Mouse (Mus musculus): Measurements from ENCODE around the gene Hmcn2. TPM values are rescaled to one million over a fixed set of nuclear protein-coding genes. Genes with fewer than 3 reads are reported as not detected.

Gene Hmcn2
- polyA plus RNA-seq, 1 experiment from 2014 or later: 0.20 TPM

DNA sequence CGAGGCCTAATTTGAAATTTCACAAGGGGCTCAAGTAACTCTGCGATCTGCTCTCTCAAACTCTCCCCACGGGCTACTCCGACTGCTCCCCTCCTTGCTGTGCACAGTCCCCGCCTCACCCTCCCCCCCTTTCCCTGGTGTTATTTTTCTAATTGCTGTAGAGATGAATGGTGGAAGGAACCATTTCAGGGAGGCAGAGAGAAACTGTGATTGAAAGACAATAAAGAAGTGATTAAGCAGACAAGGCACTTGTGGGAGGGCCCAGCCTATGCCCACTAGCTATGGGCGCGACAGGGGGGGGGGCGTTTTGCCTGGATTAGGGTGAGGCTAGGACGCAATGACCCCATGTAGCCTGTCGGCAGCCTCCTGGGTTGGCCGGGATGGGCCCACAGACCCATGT lies 179.0 kb downstream of the Hmcn2 start:
- WGBS (ENCODE audit: insufficient replicate concordance): 78% methylated on average over 11 of the region's 11 CpGs

GRCm38 (mm10) chr2:31494315-31494714 lies 180.1 kb downstream of the Hmcn2 start:
- no peaks in the 10 kb centered on the region for H3K9me3 ChIP-seq (ENCODE audit: low read length)
- TF ChIP-seq CTCF (IDR thresholded peaks at IDR 0.05; ENCODE audit: low read depth) (no peak), EP300 (IDR thresholded peaks at IDR 0.05; ENCODE audit: low read depth) (no peak)
- 83% methylated on average over 5 of the region's 5 CpGs for whole genome bisulfite sequencing (ENCODE audit: insufficient replicate concordance)
- no peak overlapping the region for H3K27ac ChIP-seq (ENCODE audit: low read depth)
- H3K36me3 ChIP-seq (replicated peaks; ENCODE audit: insufficient read depth, low read length): peaks cover 52% of the 10 kb centered on the region
- no peak for DNase-seq
- no peak for ATAC-seq
- no peak overlapping the region for H3K4me2 ChIP-seq (ENCODE audit: low read depth, low read length)
- no peak overlapping the region for H3K9ac ChIP-seq (replicated peaks)
- H3K4me1 ChIP-seq (ENCODE audit: insufficient read depth): no peaks in the 10 kb centered on the region
- H3K4me3 ChIP-seq (ENCODE audit: low read depth, low read length): no peak overlapping the region
- H3K27me3 ChIP-seq (ENCODE audit: insufficient read depth, low read length): no peaks in the 10 kb centered on the region

More for the DNA sequence above, 179.0 kb downstream of the Hmcn2 start:
- Histone ChIP-seq H3K36me3 (replicated peaks; ENCODE audit: insufficient read depth, low read length) (peaks cover 50% of the 10 kb centered on the region), H3K4me2 (ENCODE audit: low read depth, low read length) (no peak overlapping the region), H3K4me1 (ENCODE audit: insufficient read depth) (no peaks in the 10 kb centered on the region), H3K9me3 (ENCODE audit: low read length) (no peaks in the 10 kb centered on the region), H3K27me3 (ENCODE audit: insufficient read depth, low read length) (no peaks in the 10 kb centered on the region), H3K27ac (ENCODE audit: low read depth) (no peak overlapping the region), H3K9ac (replicated peaks) (no peak overlapping the region), H3K4me3 (ENCODE audit: low read depth, low read length) (no peak overlapping the region)
- TF ChIP-seq EP300 (IDR thresholded peaks at IDR 0.05; ENCODE audit: low read depth): no peak
- no peak for TF ChIP-seq CTCF (IDR thresholded peaks at IDR 0.05; ENCODE audit: low read depth)
- DNase-seq: no peak
- no peak for ATAC-seq

GRCm38 (mm10) chr2:31495046-31495476 lies 180.8 kb downstream of the Hmcn2 start:
- Histone ChIP-seq H3K9ac (replicated peaks) (no peak overlapping the region), H3K27me3 (ENCODE audit: insufficient read depth, low read length) (no peaks in the 10 kb centered on the region), H3K4me2 (ENCODE audit: low read depth, low read length) (no peak overlapping the region), H3K4me3 (ENCODE audit: low read depth, low read length) (no peak overlapping the region), H3K36me3 (replicated peaks; ENCODE audit: insufficient read depth, low read length) (peaks cover 56% of the 10 kb centered on the region), H3K9me3 (ENCODE audit: low read length) (no peaks in the 10 kb centered on the region), H3K4me1 (ENCODE audit: insufficient read depth) (no peaks in the 10 kb centered on the region), H3K27ac (ENCODE audit: low read depth) (no peak overlapping the region)
- ATAC-seq (0 out of 2 replicates have a peak, but pooled peaks have one; percentile 2), DNase-seq (no peak)
- 74% methylated on average over 13 of the region's 13 CpGs for WGBS (ENCODE audit: insufficient replicate concordance)
- no peak for TF ChIP-seq EP300 (IDR thresholded peaks at IDR 0.05; ENCODE audit: low read depth)
- TF ChIP-seq CTCF (IDR thresholded peaks at IDR 0.05; ENCODE audit: low read depth): no peak

GRCm38 (mm10) chr2:31496141-31496540 lies 181.9 kb downstream of the Hmcn2 start:
- Histone ChIP-seq H3K4me2 (ENCODE audit: low read depth, low read length) (no peak overlapping the region), H3K36me3 (replicated peaks; ENCODE audit: insufficient read depth, low read length) (peaks cover 62% of the 10 kb centered on the region), H3K4me3 (ENCODE audit: low read depth, low read length) (no peak overlapping the region), H3K4me1 (ENCODE audit: insufficient read depth) (no peaks in the 10 kb centered on the region), H3K9ac (replicated peaks) (no peak overlapping the region), H3K9me3 (ENCODE audit: low read length) (no peaks in the 10 kb centered on the region), H3K27ac (ENCODE audit: low read depth) (no peak overlapping the region), H3K27me3 (ENCODE audit: insufficient read depth, low read length) (no peaks in the 10 kb centered on the region)
- no peak for TF ChIP-seq EP300 (IDR thresholded peaks at IDR 0.05; ENCODE audit: low read depth)
- no peak for TF ChIP-seq CTCF (IDR thresholded peaks at IDR 0.05; ENCODE audit: low read depth)
- ATAC-seq: no peak
- WGBS (ENCODE audit: insufficient replicate concordance): 48% methylated on average over 1 of the region's 1 CpGs
- no peak for DNase-seq

GRCm38 (mm10) chr2:31497113-31497512 lies 182.9 kb downstream of the Hmcn2 start:
- 70% methylated on average over 7 of the region's 7 CpGs for WGBS (ENCODE audit: insufficient replicate concordance)
- Histone ChIP-seq H3K4me1 (ENCODE audit: insufficient read depth) (no peaks in the 10 kb centered on the region), H3K4me3 (ENCODE audit: low read depth, low read length) (no peak overlapping the region), H3K36me3 (replicated peaks; ENCODE audit: insufficient read depth, low read length) (peaks cover 63% of the 10 kb centered on the region), H3K27me3 (ENCODE audit: insufficient read depth, low read length) (no peaks in the 10 kb centered on the region), H3K9me3 (ENCODE audit: low read length) (no peaks in the 10 kb centered on the region), H3K27ac (ENCODE audit: low read depth) (no peak overlapping the region), H3K9ac (replicated peaks) (no peak overlapping the region), H3K4me2 (ENCODE audit: low read depth, low read length) (no peak overlapping the region)
- ATAC-seq (no peak), DNase-seq (no peak)
- TF ChIP-seq CTCF (IDR thresholded peaks at IDR 0.05; ENCODE audit: low read depth): no peak
- TF ChIP-seq EP300 (IDR thresholded peaks at IDR 0.05; ENCODE audit: low read depth): no peak

GRCm38 (mm10) chr2:31497635-31498034 lies 183.4 kb downstream of the Hmcn2 start:
- TF ChIP-seq CTCF (IDR thresholded peaks at IDR 0.05; ENCODE audit: low read depth): no peak
- no peak for TF ChIP-seq EP300 (IDR thresholded peaks at IDR 0.05; ENCODE audit: low read depth)
- no peak overlapping the region for H3K4me2 ChIP-seq (ENCODE audit: low read depth, low read length)
- no peaks in the 10 kb centered on the region for H3K27me3 ChIP-seq (ENCODE audit: insufficient read depth, low read length)
- no peaks in the 10 kb centered on the region for H3K4me1 ChIP-seq (ENCODE audit: insufficient read depth)
- no peak overlapping the region for H3K4me3 ChIP-seq (ENCODE audit: low read depth, low read length)
- DNase-seq (no peak), ATAC-seq (no peak)
- peaks cover 66% of the 10 kb centered on the region for H3K36me3 ChIP-seq (replicated peaks; ENCODE audit: insufficient read depth, low read length)
- H3K9ac ChIP-seq (replicated peaks): no peak overlapping the region
- WGBS (ENCODE audit: insufficient replicate concordance): 80% methylated on average over 19 of the region's 19 CpGs
- H3K27ac ChIP-seq (ENCODE audit: low read depth): no peak overlapping the region
- H3K9me3 ChIP-seq (ENCODE audit: low read length): no peaks in the 10 kb centered on the region

Data from liver, postnatal 0 days (tissue).